Mouse (Mus musculus): ENCODE results near the gene Gm42906.

- no peak for TF ChIP-seq EP300 (IDR thresholded peaks at IDR 0.05; ENCODE audit: low read depth)
- TF ChIP-seq CTCF (IDR thresholded peaks at IDR 0.05; ENCODE audit: low read depth) = no peak
Observed at GRCm38 (mm10) chr5:151399918-151400556, 27.9 kb downstream of the Gm42906 start.
